Mouse (Mus musculus) right cerebral cortex, postnatal 10 days (tissue): ENCODE measurements around the gene Chst3.
A peak's percentile ranks its signal among the peaks of the same experiment; 100 is the strongest.
"Not testable (repeated sequence)": the region's sequence is repeated elsewhere in the genome, so short reads cannot be mapped to it uniquely, and the experiment has no call there.

ENCODE experiments used
- DNase-seq, 2 experiments: peaks; one replicate each; pipeline ENCODE4 v3.0.0; 2021; ENCODE audit warnings: low spot score in 2 of 2

Gene Chst3

DNA sequence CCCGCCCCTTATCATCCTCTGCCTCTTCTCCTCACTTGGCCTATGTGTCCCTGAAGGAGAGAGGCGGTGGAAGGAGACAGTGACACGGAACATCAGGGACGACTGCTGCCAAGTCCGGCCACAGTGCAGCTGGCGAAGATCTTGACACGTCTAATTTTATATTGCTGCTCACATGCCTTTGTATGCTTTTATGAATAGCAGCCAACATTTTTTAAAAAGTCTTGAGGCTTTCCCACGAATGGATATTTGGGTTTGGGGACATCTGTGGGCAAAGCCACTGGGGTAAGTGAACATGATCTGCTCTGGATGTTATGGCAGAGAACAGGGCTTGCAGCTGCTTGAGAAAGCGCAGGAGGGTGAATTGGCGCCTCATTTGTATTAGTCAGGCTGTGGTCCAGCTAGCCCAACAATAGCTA lies 21.6 kb downstream of the Chst3 start:
- no peak for DNase-seq

- DNase-seq, result no peak
Measured at GRCm38 (mm10) chr10:60196971-60197370, 22.1 kb downstream of the Chst3 start.

- DNase-seq, result peak; percentile 76 to 78
Measured at GRCm38 (mm10) chr10:60195087-60195486, 24.0 kb downstream of the Chst3 start.

- peak; percentile 76 to 78 for DNase-seq
Measured at GRCm38 (mm10) chr10:60193532-60194423, 25.3 kb downstream of the Chst3 start.

GRCm38 (mm10) chr10:60191796-60192195 lies 27.3 kb downstream of the Chst3 start:
- DNase-seq, result peak; percentile 86 to 89

GRCm38 (mm10) chr10:60189534-60190186 lies 29.4 kb downstream of the Chst3 start:
- DNase-seq, result no peak

DNA sequence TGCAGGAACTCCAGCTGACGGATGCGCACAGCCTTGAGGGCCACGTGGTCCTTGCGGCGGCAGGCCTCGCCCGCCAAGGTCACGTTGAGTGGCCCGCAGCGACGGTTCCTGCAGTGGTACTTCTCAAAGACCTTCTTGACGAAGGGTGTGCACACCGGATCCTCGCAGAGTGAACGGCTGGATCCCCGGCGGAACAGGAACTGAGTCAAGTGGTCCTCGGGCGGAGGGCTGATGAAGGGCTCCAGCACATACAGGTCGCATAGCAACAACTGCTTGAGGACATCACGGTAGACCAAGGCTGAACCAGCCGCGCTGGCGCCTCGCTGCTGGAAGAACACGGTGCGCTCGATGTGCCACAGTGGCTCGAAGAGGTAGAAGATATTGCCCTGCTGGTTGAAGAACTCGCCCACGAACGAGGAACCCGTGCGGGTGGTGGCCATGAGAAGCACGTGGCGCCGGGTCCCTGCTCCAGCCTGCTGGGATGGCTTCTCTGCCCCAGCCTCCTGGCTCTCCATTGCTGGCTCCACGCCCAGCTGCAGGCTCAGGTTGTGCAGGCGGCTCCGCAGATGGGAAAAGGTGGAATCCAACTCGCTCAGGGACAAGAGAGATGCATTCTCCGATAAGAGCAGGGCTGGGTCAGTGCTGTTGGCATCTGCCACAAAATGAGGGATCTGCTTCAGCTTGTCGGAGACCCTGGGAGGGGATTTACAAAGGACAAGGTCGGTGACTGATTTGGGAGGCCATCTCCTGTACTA lies 32.7 kb downstream of the Chst3 start:
- no peak for DNase-seq

DNA sequence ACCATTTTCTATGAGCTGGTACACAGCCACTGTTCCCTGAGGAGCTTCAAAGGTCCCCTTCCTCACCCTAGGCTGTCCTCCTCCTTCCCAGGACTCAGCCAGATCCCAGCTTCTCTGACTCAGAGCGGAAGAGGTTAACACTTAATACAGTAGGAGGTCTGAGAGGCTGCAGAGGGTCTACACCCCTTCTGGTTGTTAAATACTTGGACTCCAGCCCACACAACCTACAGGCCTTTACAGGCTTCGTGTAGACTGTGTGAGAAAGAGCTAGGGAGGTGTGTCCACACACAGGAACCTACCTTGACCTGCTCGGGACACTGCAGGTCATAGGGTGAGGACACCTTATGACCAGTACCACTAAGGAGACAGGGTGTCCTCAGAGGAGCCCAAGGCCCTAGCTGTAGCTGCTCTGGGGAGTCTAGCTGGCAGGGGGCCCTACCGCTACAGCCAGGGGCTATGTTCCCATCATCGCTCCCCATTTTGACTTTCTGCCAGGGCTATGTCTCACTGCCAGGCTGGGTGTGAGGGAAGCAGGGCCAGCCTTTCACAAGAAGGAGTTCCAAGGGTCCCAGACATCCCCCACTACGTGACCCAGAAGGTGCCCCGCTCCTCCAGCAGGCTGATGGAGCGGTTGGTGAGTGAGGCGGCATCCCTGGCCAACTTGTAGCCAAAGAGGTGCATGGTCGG lies 33.9 kb downstream of the Chst3 start:
- DNase-seq, result peak in 1 of 2 experiments; percentile 45

GRCm38 (mm10) chr10:60175306-60175705 lies 43.8 kb downstream of the Chst3 start:
- not testable (repeated sequence) for DNase-seq

GRCm38 (mm10) chr10:60174506-60174905 lies 44.6 kb downstream of the Chst3 start:
- DNase-seq, result no peak

DNA sequence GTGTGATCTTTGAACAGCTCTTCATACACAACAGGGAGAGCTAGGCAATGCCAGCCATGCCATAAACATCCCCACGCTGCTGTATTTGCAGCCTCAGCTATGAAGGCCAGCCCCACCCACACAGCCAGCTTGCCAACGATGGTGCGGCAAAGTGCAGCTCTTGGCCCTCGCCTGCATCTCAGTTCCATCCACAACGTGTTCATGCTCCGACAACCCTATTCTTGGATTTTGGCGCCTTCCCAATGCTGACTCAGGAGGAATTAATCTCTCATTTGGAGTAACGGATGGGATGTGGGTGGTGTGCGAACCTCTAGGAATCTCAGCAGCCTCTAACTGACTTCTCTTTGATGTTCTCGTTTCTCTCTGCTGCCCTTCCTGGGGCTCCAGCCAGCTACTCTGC lies 46.0 kb downstream of the Chst3 start:
- DNase-seq, result peak; percentile 87 to 91

DNA sequence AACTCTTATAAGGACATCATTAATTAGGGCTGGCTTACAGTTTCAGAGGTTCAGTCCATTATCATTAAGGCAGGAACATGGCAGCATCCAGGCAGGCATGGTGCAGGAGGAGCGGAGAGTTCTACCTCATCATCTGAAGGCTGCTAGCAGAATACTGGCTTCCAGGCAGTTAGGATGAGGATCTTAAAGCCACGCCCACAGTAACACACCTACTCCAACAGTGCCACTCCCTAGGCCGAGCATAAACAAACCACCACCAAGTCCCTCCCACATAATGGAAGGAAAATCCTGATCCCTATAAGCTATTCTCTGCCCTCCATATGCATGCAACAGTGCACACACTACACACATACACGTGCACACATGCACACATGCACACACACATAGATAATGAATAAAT lies 46.8 kb downstream of the Chst3 start:
- no peak for DNase-seq

DNA sequence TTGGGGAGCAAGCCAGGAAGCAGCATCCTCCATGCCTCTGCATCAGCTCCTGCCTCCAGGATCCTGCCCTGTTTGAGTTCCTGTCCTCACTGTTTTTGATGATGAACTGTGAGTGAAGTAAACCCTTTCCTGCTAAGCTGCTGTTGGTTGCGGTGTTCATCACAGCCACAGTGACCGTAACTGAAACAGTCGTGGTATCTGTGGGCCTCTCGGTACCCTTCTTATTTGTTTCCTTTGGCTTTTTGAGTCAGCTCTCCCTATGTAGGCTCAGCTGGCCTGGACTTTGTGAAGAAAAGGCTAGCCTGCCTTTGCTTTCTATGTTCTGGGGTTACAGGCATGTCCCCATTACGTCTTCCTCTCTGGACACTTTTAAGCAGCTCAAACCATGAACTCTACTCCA lies 47.7 kb downstream of the Chst3 start:
- no peak for DNase-seq

- no peak for DNase-seq
Measured at GRCm38 (mm10) chr10:60170326-60171089, 48.6 kb downstream of the Chst3 start.

- no peak for DNase-seq
Measured at GRCm38 (mm10) chr10:60168960-60169359, 50.1 kb downstream of the Chst3 start.

DNA sequence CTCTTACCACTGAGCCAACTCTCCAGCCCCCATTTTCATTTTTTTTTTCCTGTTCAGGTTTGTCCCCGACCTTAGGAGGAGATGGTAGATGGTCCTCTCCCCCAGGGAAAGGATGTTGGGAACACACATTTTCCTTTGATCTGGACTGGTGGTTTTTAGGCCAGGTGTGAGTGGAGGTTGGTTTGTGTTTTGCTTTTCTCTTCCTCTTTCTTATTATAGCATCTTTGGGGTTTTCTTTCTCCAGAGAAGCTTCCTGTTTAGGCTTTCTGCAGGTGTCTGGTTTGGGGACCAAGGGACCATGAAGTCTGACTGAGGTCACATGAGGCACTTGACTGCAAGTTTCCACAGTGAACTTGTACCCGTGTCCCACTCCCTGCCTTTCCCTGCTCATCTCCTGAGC lies 50.8 kb downstream of the Chst3 start:
- DNase-seq, result no peak

DNA sequence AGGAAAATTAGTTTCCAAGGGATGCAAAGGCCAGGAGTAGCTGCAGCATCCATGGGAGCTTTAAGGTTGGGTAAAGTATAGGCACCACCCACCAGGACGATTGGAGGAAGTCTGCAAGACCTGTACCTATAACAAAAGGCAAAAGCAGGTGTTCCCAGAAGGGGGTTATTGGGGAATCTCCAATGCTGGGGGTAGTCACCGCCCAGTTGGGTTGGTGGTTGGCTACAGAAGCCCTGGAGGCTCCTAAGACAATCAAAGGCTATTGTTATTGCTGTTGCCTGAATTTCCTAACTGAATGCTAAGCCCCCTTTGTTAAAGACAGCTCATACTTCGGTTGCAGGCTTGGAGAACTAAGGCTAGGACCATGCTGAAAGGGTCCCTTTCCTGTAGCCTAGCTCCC lies 53.0 kb downstream of the Chst3 start:
- no peak for DNase-seq

- DNase-seq, result no peak
Measured at GRCm38 (mm10) chr10:60164869-60165268, 54.2 kb downstream of the Chst3 start.

- DNase-seq, result no peak
Measured at GRCm38 (mm10) chr10:60162973-60163255, 56.1 kb downstream of the Chst3 start.

DNA sequence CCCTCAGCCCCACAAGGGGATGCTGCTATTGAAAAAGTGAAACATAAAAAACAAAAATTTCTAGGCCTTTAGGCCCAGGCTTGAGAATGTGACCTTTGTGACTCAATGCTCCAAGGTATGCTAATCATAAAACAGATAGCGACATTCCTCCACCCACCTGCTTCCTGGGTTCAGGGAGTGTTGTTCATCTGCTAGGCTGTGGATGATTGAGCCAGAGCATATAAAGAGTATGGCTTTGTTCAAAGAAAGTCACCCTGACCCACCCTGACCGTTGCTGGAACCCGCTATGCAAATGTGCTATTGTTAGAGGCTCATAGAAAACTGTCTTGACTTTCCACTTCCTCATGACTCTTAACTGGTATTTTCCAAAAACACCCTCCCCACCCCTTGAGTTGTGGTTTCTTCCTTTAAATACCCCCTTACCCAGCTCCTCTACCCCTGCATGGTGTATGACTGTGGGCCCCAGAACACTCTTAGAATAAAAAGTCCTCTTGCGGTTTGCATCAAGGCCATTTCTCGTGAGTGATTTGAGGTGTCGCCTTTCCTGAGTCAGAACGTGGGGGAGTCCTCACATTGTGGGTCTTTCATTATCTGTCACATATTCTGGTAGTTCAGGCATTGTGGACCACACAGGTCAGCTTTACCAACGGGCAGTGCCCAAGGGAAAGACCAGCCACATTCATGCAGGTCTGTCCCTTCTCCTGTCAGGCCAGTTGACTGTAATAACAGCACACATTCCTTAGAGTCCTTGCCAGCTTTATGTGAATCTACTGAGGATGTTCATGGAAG lies 56.7 kb downstream of the Chst3 start:
- DNase-seq, result not testable (repeated sequence)
